Mouse (Mus musculus) bone marrow macrophage, adult 2 months (primary cell): ENCODE measurements around the gene Aspg.

ENCODE experiments used
- CTCF ChIP-seq: IDR thresholded peaks from 2 replicates; pipeline ENCODE4 v1.5.1; 2012; ENCODE audit warnings: low read depth, mild to moderate bottlenecking, low read length, moderate library complexity
- POLR2A ChIP-seq: IDR thresholded peaks from 2 replicates; pipeline ENCODE4 v1.6.1; 2012; ENCODE audit warnings: mild to moderate bottlenecking, low read depth, low read length, borderline replicate concordance

- TF ChIP-seq POLR2A (no peak), CTCF (no peak)
Measured at GRCm38 (mm10) chr12:112107685-112108084, 1.2 kb downstream of the Aspg start.
